Mouse (Mus musculus): ENCODE measurements at regions not wholly inside any gene's neighbourhood (a gene's known extent, or its start where the extent isn't known, plus 50 kb on each side); places are given as distances from the start of the nearest gene placed in this dataset.

DNA sequence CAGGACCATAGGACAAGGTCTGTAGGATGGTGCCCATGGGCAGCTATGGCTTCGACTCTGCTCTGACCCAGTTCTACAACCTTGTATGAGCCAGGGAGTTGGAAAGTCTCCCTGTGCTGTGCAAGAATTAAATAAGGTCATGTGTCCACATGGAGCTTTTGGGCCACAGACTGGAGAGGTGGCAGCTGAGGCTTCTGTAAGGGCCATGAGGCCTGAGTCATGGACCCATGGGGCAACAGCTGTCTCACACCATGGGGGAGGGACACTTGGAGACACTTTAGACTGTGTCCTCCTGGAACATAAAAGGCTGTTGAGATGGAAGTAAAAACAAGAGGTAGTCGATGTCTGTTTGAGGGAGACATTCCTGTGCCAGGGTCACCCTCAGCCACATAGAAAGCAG is 154.5 kb upstream of the Gm3448 start:
- no peak for TF ChIP-seq POU5F1 (IDR thresholded peaks at IDR 0.05; ENCODE audit: borderline replicate concordance, low read length)
- TF ChIP-seq CTCF (conservative IDR thresholded peaks at IDR 0.05; ENCODE audit: low read length) = no peak
- TF ChIP-seq NANOG (IDR thresholded peaks at IDR 0.05; ENCODE audit: borderline replicate concordance, low read length) = no peak
- H3K27me3 ChIP-seq (ENCODE audit: insufficient read depth, low read length) = peaks cover 16% of the 10 kb centered on the region
- peaks cover 12% of the 10 kb centered on the region for H3K4me1 ChIP-seq (replicated peaks; ENCODE audit: low read depth, low read length)
- H3K4me3 ChIP-seq (replicated peaks; ENCODE audit: low read length) = no peak overlapping the region
- H3K9me3 ChIP-seq (ENCODE audit: low read length) = no peaks in the 10 kb centered on the region
- H3K36me3 ChIP-seq (ENCODE audit: insufficient read depth, low read length) = no peaks in the 10 kb centered on the region

DNA sequence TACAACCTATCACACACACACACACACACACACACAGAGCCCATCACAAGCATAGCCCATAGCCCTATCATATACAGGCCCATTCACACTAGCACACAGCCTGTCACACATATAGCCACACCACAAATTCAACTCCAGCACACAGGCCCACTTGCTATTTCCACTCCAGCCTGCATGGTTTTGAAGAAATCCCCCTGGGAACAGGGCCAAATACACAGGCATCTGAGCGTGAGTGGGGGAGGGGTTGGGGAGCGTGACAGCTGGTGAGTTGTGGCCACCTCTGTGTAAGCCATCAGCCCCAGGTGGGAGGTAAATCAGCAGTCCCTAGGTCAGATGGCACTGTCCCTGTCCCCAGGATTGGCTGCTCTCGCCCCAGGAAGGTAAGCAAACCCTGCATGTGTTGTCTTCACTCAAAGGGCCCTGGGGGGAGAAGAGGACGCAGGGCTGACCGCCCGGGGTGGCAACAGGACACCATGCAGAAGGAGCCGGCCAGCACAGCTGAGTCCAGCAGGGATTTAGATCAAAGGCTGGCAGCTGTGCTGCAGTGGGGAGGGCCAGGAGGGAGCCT is 153.6 kb upstream of the Gm3448 start:
- H3K36me3 ChIP-seq (ENCODE audit: insufficient read depth, low read length) = no peaks in the 10 kb centered on the region
- peaks cover 12% of the 10 kb centered on the region for H3K27me3 ChIP-seq (ENCODE audit: insufficient read depth, low read length)
- no peak overlapping the region for H3K4me3 ChIP-seq (replicated peaks; ENCODE audit: low read length)
- no peaks in the 10 kb centered on the region for H3K9me3 ChIP-seq (ENCODE audit: low read length)
- peaks cover 16% of the 10 kb centered on the region for H3K4me1 ChIP-seq (replicated peaks; ENCODE audit: low read depth, low read length)
- TF ChIP-seq NANOG (IDR thresholded peaks at IDR 0.05; ENCODE audit: borderline replicate concordance, low read length) (no peak), POU5F1 (IDR thresholded peaks at IDR 0.05; ENCODE audit: borderline replicate concordance, low read length) (no peak), CTCF (conservative IDR thresholded peaks at IDR 0.05; ENCODE audit: low read length) (no peak)

DNA sequence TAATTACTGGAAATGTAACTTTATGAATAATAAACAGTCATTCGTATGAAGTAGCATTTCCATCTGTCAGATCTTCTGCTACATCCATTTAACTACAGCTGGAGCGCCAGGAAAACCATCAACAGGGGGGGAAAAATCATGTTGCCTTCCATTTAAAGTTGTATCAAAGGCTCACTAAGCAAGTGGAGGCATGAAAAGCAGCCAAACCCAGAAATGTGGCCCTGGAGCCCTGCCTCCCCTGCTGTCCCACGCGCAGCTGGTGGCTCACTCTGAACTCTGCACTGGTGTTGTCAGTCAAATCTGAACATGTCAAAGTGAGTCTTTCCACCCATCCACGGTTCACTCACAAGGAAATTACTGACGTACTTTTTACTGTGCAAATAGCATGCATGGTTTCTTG is 152.5 kb upstream of the Gm3448 start:
- peaks cover 12% of the 10 kb centered on the region for H3K27me3 ChIP-seq (ENCODE audit: insufficient read depth, low read length)
- no peaks in the 10 kb centered on the region for H3K36me3 ChIP-seq (ENCODE audit: insufficient read depth, low read length)
- TF ChIP-seq NANOG (IDR thresholded peaks at IDR 0.05; ENCODE audit: borderline replicate concordance, low read length) = no peak
- TF ChIP-seq CTCF (conservative IDR thresholded peaks at IDR 0.05; ENCODE audit: low read length) = no peak
- TF ChIP-seq POU5F1 (IDR thresholded peaks at IDR 0.05; ENCODE audit: borderline replicate concordance, low read length) = no peak

GRCm38 (mm10) chr17:15192840-15193239 is 151.5 kb upstream of the Gm3448 start:
- TF ChIP-seq CTCF (conservative IDR thresholded peaks at IDR 0.05; ENCODE audit: low read length) (no peak), POU5F1 (IDR thresholded peaks at IDR 0.05; ENCODE audit: borderline replicate concordance, low read length) (no peak), NANOG (IDR thresholded peaks at IDR 0.05; ENCODE audit: borderline replicate concordance, low read length) (no peak)
- Histone ChIP-seq H3K9me3 (ENCODE audit: low read length) (no peaks in the 10 kb centered on the region), H3K4me1 (replicated peaks; ENCODE audit: low read depth, low read length) (peaks cover 16% of the 10 kb centered on the region), H3K36me3 (ENCODE audit: insufficient read depth, low read length) (no peaks in the 10 kb centered on the region), H3K27me3 (ENCODE audit: insufficient read depth, low read length) (peaks cover 12% of the 10 kb centered on the region), H3K4me3 (replicated peaks; ENCODE audit: low read length) (no peak overlapping the region)

More for the DNA sequence above, 152.5 kb upstream of the Gm3448 start:
- Histone ChIP-seq H3K9me3 (ENCODE audit: low read length) (no peaks in the 10 kb centered on the region), H3K4me3 (replicated peaks; ENCODE audit: low read length) (no peak overlapping the region), H3K4me1 (replicated peaks; ENCODE audit: low read depth, low read length) (peaks cover 16% of the 10 kb centered on the region)

GRCm38 (mm10) chr17:15185217-15185616 is 143.9 kb upstream of the Gm3448 start:
- H3K4me1 ChIP-seq (replicated peaks; ENCODE audit: low read depth, low read length) = peaks cover 67% of the 10 kb centered on the region

GRCm38 (mm10) chr17:15183800-15184199 is 142.5 kb upstream of the Gm3448 start:
- Histone ChIP-seq H3K27me3 (ENCODE audit: insufficient read depth, low read length) (peaks cover 7% of the 10 kb centered on the region; the same call in 1 of the 2 replicates), H3K9me3 (ENCODE audit: low read length) (no peaks in the 10 kb centered on the region), H3K36me3 (ENCODE audit: insufficient read depth, low read length) (no peaks in the 10 kb centered on the region), H3K4me1 (replicated peaks; ENCODE audit: low read depth, low read length) (peaks cover 65% of the 10 kb centered on the region), H3K4me3 (replicated peaks; ENCODE audit: low read length) (no peak overlapping the region)
- TF ChIP-seq CTCF (conservative IDR thresholded peaks at IDR 0.05; ENCODE audit: low read length) (no peak), NANOG (IDR thresholded peaks at IDR 0.05; ENCODE audit: borderline replicate concordance, low read length) (no peak), POU5F1 (IDR thresholded peaks at IDR 0.05; ENCODE audit: borderline replicate concordance, low read length) (no peak)

More at GRCm38 (mm10) chr17:15185217-15185616, 143.9 kb upstream of the Gm3448 start:
- no peaks in the 10 kb centered on the region for H3K36me3 ChIP-seq (ENCODE audit: insufficient read depth, low read length)
- TF ChIP-seq NANOG (IDR thresholded peaks at IDR 0.05; ENCODE audit: borderline replicate concordance, low read length) (no peak), POU5F1 (IDR thresholded peaks at IDR 0.05; ENCODE audit: borderline replicate concordance, low read length) (no peak), CTCF (conservative IDR thresholded peaks at IDR 0.05; ENCODE audit: low read length) (no peak)
- 0 out of 2 replicates have a peak overlapping the region, but pooled peaks have one; percentile 3 for H3K4me3 ChIP-seq (replicated peaks; ENCODE audit: low read length)
- H3K9me3 ChIP-seq (ENCODE audit: low read length) = no peaks in the 10 kb centered on the region
- H3K27me3 ChIP-seq (ENCODE audit: insufficient read depth, low read length) = peaks cover 7% of the 10 kb centered on the region; the same call in 1 of the 2 replicates

DNA sequence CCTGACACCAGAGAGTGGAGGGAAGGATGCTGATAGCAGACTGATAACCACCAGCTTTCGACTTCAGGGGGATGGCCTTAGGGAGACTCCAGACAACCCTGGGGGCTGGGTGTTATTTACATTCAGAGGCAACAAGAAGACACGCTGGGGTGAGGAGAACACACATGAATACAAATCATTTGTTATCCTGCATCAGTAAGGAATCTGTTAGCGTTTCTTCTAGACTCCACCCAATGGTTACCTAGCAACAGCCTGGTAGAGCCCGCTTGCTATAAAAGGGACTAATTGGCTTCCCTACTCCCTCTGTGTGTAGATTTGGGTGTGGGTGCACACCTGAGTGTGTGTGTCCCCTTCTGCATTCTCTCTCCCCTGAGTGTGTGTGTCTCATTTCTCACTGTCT is 140.8 kb upstream of the Gm3448 start:
- Histone ChIP-seq H3K36me3 (ENCODE audit: insufficient read depth, low read length) (no peaks in the 10 kb centered on the region), H3K4me1 (replicated peaks; ENCODE audit: low read depth, low read length) (peaks cover 65% of the 10 kb centered on the region), H3K4me3 (replicated peaks; ENCODE audit: low read length) (no peak overlapping the region), H3K27me3 (ENCODE audit: insufficient read depth, low read length) (no peaks in the 10 kb centered on the region; the same call in 1 of the 2 replicates), H3K9me3 (ENCODE audit: low read length) (no peaks in the 10 kb centered on the region)
- TF ChIP-seq CTCF (conservative IDR thresholded peaks at IDR 0.05; ENCODE audit: low read length) (no peak), NANOG (IDR thresholded peaks at IDR 0.05; ENCODE audit: borderline replicate concordance, low read length) (no peak), POU5F1 (IDR thresholded peaks at IDR 0.05; ENCODE audit: borderline replicate concordance, low read length) (no peak)

DNA sequence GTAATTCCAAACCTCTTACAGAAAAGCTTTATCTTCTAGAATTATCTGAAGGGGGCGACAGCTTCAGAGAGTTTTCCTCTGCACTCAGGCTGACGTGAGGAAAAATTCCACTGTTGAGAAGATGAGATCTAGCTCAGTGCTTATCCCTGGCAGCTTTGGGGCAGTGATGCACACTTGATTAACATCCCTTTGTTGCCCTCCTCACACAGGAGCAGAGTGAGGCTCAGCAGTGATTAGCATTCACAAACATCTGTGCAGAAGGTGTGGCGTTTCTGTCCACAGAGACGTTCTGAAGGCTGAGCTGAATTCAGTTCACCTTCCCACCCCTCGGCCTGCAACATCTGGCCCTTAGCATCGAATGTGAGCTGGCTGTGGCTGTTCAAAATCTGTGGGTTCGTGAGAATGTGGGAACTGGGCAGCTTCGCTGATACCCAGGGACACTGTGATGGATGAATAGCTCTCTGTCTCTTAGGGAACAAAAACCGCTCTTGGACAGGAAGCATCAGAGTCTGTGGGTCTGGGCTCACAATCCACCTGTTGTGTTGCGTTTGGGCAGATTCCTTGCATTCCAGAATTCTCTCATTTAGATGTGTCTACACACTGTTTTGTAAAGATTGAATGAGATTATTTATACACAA is 139.0 kb upstream of the Gm3448 start:
- Histone ChIP-seq H3K9me3 (ENCODE audit: low read length) (no peaks in the 10 kb centered on the region), H3K4me1 (replicated peaks; ENCODE audit: low read depth, low read length) (peaks cover 59% of the 10 kb centered on the region), H3K4me3 (replicated peaks; ENCODE audit: low read length) (no peak overlapping the region), H3K36me3 (ENCODE audit: insufficient read depth, low read length) (no peaks in the 10 kb centered on the region), H3K27me3 (ENCODE audit: insufficient read depth, low read length) (no peaks in the 10 kb centered on the region; the same call in 1 of the 2 replicates)
- TF ChIP-seq POU5F1 (IDR thresholded peaks at IDR 0.05; ENCODE audit: borderline replicate concordance, low read length) = no peak
